Mouse (Mus musculus) gastrocnemius, adult 18-20 months (tissue): ENCODE results near the gene Myo1f. TPM values are rescaled to one million over a fixed set of nuclear protein-coding genes. Genes with fewer than 3 reads are reported as not detected.

Experiments used
- DNase-seq: peaks from one replicate; pipeline ENCODE4 v3.0.0; 2021; ENCODE audit warnings: low spot score
- total RNA-seq, 2 experiments: library from RNA; stranded (reverse); gene quantifications; 2 replicates each; pipeline ENCODE4 v1.2.3; 2021

The Myo1f gene
- total RNA-seq, 2 experiments from 2014 or later: 0.76 to 0.94 TPM

- no peak for DNase-seq
Observed at GRCm38 (mm10) chr17:33645073-33645472, 89.6 kb downstream of the Myo1f start.

GRCm38 (mm10) chr17:33649781-33650475 lies 94.4 kb downstream of the Myo1f start:
- no peak for DNase-seq

Other genes with a start within 250 kb of the Myo1f start
- gene Zfp81, start 196.8 kb upstream of the Myo1f start, total RNA-seq: 1 to 10 TPM; 2.6 to 2.8 TPM
- gene Zfp101, start 161.1 kb upstream of the Myo1f start, total RNA-seq: 1 to 10 TPM; 1.7 to 2.6 TPM
- gene Actl9, start 122.8 kb upstream of the Myo1f start, total RNA-seq: not detected
- 1 to 10 TPM; 4.7 TPM for gene Adamts10, start 31.5 kb upstream of the Myo1f start, total RNA-seq
- 1 to 10 TPM; 6.1 to 6.3 TPM for gene Zfp414, start 73.4 kb downstream of the Myo1f start, total RNA-seq
- gene Pram1, start 82.3 kb downstream of the Myo1f start, total RNA-seq: under 1 TPM in 1 of 2 experiments, not detected in 1; 0.17 TPM
- gene Hnrnpm, start 131.2 kb downstream of the Myo1f start, total RNA-seq: 10 to 100 TPM; 62.1 to 74.1 TPM
- gene March2, start 163.0 kb downstream of the Myo1f start, total RNA-seq: 10 to 100 TPM; 87.2 to 90.6 TPM
- 100 to 1,000 TPM; 138 to 142 TPM for gene Rab11b, start 204.8 kb downstream of the Myo1f start, total RNA-seq
- 1 to 10 TPM; 4.3 to 6.6 TPM for gene Angptl4, start 226.1 kb downstream of the Myo1f start, total RNA-seq